Mouse (Mus musculus) layer of hippocampus, postnatal 14 days (tissue): ENCODE results near the gene Gprin3. TPM values are rescaled to one million over a fixed set of nuclear protein-coding genes. Genes with fewer than 3 reads are reported as not detected.
A peak's percentile ranks its signal among the peaks of the same experiment; 100 is the strongest.

ENCODE experiments used
- DNase-seq, 2 experiments: peaks; one replicate each; pipeline ENCODE4 v3.0.0; 2021 to 2022; ENCODE audit warnings: low spot score in 2 of 2, mixed read lengths in 1 of 2
- long read RNA-seq, 2 experiments: library from polyadenylated mRNA; stranded (forward); transcript quantifications; one replicate each; pipeline ENCODE4 v2.0.0; 2021
- total RNA-seq, 2 experiments: library from RNA; stranded (reverse); gene quantifications; 2 replicates each; pipeline ENCODE4 v1.2.3; 2021

The Gprin3 gene
- total RNA-seq: 10 to 100 TPM; 10.3 to 12.3 TPM
- long read RNA-seq, experiment 1: 0 reads
- long read RNA-seq, experiment 2, partial matches to known transcripts: 0 of 1 reads
- long read RNA-seq, experiment 2, other reads (novel, unspliced or antisense): 1 of 1 reads

DNA sequence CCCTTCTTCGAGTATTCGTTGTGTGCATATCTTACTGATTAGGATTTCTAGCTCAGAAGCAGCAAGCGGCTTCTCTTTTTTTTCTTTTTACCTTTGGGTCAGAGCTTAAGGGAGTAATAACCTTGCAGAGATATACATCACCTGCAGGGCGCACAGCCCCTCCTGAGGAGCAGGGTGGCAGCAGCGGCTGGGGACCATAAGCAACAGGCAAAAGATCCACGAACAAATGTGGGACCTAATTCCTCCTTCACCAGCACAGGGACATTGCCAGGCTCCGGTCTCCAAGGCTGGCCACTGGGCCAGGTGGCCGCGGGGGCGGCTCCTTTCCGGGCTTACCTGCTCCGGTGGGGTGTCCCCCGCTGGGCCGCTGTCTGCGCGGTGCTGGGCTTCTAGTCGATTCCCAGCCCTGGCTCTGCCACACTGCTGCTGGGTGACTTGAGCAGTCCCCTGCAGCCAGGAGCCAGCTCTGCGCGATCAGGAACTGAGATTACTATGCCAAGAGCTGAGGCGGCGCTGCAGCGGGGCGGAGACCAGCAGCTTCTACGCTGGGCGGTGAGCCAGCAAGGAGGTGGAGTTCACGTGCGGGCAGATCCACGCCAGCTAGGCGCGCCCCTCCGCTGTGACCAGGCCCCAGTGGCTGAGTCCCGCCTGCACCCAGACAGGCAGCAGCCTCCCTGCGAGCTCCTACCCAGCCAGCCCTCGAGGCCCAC, at the start of gene Gprin3:
Gene Gprin3, minus strand, starts transcription at position 471 of the 710 bp plus-strand sequence.
- peak; percentile 71 to 74 for DNase-seq

GRCm38 (mm10) chr6:59458861-59459260, 32.8 kb upstream of the Gprin3 start:
- DNase-seq: no peak

DNA sequence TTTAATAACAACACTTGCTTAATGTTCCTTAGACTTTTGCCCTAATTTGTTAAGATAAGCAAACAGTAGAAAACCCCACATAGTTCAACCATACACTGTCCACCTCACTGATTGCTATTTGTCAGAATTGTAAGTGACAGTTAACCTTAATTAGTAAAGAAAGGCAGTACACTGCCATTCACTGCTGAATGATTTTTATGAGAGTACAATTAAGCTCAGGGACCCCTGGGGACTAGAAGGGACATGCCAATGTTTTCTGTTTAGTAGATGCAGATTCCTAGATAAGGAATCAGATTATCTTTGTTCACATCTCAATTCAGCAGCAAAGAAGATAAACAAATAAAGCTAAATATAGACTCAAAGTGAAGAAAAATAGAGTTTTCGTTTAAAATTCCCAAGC, 30.0 kb upstream of the Gprin3 start:
- DNase-seq: no peak

DNA sequence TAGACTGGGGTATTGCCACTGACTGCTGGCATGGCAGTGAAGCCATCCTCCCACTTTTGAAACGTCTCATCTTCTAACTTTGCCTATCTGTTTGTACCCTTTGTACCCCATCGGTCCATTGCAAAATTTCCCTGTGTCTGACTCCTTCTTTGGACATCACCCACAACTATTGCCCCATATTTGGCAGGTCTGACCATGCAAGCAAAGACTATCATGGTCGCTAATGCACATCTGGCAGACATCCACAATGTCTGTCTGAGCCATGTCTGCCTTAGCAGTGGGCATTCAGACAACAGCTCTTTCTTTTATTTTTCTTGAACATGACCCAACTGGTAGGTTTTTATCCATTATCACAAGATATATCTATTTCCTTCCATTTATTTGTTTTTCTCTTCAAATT, 25.3 kb upstream of the Gprin3 start:
- DNase-seq: no peak

- no peak for DNase-seq
Observed at GRCm38 (mm10) chr6:59445101-59445503, 19.0 kb upstream of the Gprin3 start.

- DNase-seq: no peak
Observed at GRCm38 (mm10) chr6:59435906-59436305, 9.8 kb upstream of the Gprin3 start.

DNA sequence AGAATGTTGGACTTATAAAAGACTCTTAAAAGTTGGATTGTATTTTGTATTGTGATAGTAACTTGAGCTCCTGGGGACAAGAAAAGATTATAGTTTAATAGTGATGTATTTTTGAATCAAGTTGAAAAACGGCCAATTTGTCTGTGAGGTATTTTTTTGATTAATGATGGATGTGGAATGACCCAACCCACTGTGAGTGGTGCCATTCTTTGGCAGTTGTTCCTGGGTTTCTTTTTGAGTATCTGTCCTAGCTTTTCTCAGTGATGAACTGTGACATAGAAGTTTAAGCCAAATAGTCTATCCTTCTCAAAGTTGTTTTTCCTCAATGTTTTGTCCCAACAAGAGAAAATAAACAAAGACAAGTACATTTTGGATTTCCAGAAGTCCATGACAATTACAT, 7.0 kb upstream of the Gprin3 start:
- no peak for DNase-seq

DNA sequence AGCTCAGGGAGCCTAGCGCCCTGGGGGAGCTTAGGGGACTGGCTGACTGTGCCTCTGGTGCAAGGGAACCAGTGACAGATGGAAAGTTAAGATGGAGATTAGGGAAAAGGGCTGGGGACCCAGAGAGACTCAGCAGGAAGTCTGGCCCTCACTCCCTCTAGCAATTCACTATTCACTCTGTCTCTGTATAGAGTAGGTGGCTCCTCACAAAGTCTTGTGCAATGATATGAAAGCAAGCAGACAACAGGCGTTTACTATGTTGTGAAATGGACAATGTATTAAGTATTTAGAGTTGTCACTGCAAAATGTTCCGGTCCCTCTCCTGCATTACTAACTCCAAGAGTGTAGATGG, 416 bp upstream of the Gprin3 start:
- DNase-seq: no peak

- DNase-seq: no peak
Observed at GRCm38 (mm10) chr6:59424871-59425740, 988 bp downstream of the Gprin3 start.

- no peak for DNase-seq
Observed at GRCm38 (mm10) chr6:59423836-59424235, 2.3 kb downstream of the Gprin3 start.

DNA sequence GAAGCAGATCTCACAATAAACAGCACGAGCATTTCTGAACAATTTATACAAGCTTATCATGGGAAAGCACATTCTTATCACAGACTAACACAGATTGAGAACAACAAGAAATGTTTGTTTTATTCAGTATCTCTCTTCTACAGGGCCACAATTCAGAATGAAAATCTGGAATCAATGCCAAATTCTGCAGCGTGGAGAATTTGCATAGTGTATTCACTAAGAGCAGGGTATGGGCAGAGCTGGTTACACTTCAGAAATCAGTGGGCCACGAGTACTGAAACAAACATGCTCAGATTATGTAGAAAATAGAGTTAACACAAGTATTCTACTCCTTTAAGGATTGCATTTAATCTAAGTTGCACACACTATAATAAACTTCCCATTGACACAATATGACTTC, 6.8 kb downstream of the Gprin3 start:
- DNase-seq: no peak

DNA sequence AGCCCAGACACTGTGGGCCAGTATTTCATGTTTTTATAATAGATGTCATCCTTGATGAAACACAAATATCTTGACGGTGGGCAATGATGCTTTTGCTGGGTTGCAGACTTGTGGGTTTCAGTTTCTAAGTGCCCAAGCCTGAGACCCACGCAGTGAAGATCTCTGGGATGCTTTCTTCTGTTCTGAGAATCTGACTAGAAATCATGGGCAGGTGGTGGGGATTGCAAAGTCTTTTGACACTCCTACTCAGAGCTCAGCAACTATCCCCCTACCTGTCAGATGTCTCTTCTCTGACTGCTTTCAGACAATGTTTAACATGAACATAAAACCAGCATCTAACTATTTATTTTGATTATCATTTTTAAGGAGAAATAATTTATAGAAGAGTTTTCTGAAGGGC, 7.4 kb downstream of the Gprin3 start:
- no peak for DNase-seq

DNA sequence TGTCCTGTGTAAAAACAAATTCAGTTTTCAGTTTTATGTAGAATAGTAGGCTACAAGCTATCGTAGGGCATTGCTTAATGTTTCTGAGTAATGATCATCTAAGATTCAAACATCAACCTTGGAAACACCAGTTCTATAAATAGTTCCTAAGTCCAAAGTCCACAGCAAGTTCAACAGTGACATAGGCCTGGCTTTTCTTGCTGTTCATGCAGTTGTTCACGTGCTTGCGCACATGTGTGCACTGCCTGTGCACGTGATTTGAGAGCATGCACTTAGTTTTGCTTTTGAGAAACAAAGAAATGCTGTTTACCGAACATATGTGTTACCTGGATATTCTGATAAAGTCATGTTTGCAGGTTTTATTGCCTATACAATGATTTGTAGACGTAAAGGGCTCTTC, 11.3 kb downstream of the Gprin3 start:
- DNase-seq: no peak

DNA sequence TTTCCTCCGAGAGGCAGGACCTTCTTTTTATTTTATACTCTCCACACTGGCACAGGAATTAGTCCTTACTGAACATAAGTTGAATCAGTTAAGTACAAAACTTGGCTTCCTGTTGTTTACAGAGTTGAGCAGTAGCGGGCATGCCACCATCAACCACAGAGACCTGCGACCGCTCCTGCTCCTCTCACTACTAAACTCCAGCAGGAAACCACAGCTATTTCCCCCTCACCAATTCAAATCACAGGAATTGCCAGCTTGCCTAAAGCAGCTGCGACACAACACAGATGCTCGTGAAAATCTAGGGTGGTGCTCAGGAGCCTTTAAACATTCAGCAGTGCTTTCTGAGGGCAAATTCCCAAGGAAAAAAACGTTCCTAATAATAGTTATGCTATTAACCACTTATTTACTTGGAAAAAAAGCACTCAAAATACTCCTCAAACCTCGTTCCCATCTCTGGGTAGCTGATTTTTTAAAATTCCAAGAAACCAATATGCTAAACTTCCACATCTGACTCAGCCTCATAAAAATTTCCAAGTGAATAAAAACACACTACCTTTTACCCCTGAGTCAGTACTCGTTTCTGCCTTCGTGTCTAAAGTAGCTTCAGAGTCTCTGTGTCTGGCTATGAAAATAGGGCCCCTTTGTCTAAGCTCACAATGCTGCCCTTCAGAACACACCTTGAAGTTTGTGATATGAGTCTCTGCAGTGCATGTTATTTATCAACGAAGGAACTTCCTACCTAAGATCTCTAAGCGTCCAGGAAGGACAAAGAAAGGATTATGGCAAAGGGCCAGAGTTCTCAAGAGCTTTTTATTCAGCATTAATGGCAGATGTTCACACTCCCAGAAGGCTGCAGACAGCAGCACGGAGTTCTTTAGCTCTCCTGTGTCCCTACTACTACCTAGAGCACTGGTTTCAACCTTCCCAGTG, 13.4 kb downstream of the Gprin3 start:
- no peak for DNase-seq

- DNase-seq: no peak
Observed at GRCm38 (mm10) chr6:59409001-59409700, 16.9 kb downstream of the Gprin3 start.

- peak in 1 of 2 experiments; percentile 27 for DNase-seq
Observed at GRCm38 (mm10) chr6:59407482-59407997, 18.6 kb downstream of the Gprin3 start.

GRCm38 (mm10) chr6:59390208-59390607, 35.9 kb downstream of the Gprin3 start:
- no peak for DNase-seq

- DNase-seq: no peak
Observed at GRCm38 (mm10) chr6:59365300-59365699, 60.8 kb downstream of the Gprin3 start.

DNA sequence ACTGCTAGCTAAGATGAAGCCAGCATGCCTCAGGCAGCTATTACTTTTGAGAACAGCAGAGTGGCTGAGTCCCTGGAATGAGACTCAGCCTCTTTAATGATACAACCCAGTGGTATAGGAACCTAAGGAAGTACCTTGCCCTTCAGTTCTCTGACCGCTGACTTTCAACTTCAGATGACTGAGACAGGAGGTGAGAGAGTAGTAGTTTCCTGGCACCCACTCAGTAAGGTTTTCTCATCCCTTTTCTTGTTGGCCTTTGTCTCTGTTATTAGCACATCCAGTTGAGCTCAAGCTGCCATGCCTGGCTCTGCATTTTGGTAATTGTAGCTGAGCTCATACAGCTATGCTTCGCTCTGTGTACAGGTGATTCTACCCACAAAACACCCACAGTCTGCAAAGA, 62.8 kb downstream of the Gprin3 start:
- DNase-seq: no peak

GRCm38 (mm10) chr6:59354943-59355342, 71.2 kb downstream of the Gprin3 start:
- DNase-seq: no peak
